Comparison of ENCODE assay signal across 24 mouse cellular contexts in the genomic region with DNA sequence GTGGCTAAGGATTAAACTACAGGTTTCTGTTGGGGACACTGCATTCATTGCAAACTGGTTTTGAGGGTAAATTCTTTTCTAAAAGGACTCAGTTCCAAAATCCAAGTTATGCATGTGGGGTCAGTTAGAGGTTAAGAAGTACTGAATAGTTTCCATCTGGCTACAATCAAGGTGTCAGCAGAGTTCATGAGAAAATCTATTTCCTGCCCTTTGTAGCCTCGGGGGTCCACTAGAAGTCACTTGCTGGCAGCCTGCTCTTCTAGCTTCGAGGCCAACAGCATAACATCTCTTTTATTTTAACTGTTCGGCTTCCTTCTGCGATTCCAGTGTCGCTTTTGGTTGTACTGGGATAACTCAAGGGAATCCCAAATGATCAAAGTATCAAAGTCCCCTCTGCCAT.
DNase-seq lines count a peak whose midpoint lies in the region; ATAC-seq and TF ChIP-seq lines count a peak whose summit lies in the region.
"Had no signal": no experiment of that assay in that cellular context is flagged by ENCODE, and none has a peak within 500 bp of the region (broad histone marks: within the 10 kb centered on the region; RNA-seq: fewer than 3 reads in every experiment).

No protein-coding gene starts in this region.

- H3K4me3 ChIP-seq in limb, embryonic 14.5 days (replicated peaks; ENCODE audit: low read length), result no peak overlapping the region
- H3K4me3 ChIP-seq: embryonic facial prominence, embryonic 12.5 days; erythroblast, embryonic 14.5 days; forebrain, embryonic 13.5 days; heart, embryonic 10.5 days; left cerebral cortex, adult 2 months; limb, embryonic 12.5 days; liver, embryonic 13.5 days; midbrain, embryonic 13.5 days had no signal

- peaks cover 4% of the 10 kb centered on the region; the same call in 1 of the 2 replicates for H3K9me3 ChIP-seq in limb, embryonic 14.5 days (ENCODE audit: control insufficient read depth, low read length)
- H3K9me3 ChIP-seq: forebrain, embryonic 13.5 days; G1E; limb, embryonic 12.5 days; liver, embryonic 13.5 days; midbrain, embryonic 13.5 days had no signal

- 26% methylated on average over 5 of the region's 5 CpGs for WGBS in limb, embryonic 14.5 days

- H3K27me3 ChIP-seq in limb, embryonic 14.5 days (ENCODE audit: control insufficient read depth, insufficient read depth, low read length), result no peaks in the 10 kb centered on the region
- H3K27me3 ChIP-seq: CH12.LX; embryonic facial prominence, embryonic 12.5 days; forebrain, embryonic 13.5 days; limb, embryonic 12.5 days; liver, embryonic 13.5 days; midbrain, embryonic 13.5 days; Patski had no signal

- no peak overlapping the region for H3K4me2 ChIP-seq in limb, embryonic 14.5 days (replicated peaks; ENCODE audit: low read depth, low read length, severe bottlenecking)
- H3K4me2 ChIP-seq: embryonic facial prominence, embryonic 12.5 days; forebrain, embryonic 13.5 days; limb, embryonic 12.5 days; liver, embryonic 13.5 days; midbrain, embryonic 13.5 days had no signal

- no peak overlapping the region for H3K9ac ChIP-seq in limb, embryonic 14.5 days (ENCODE audit: low read depth, low read length, severe bottlenecking)
- H3K9ac ChIP-seq: embryonic facial prominence, embryonic 12.5 days; forebrain, embryonic 13.5 days; limb, embryonic 12.5 days; liver, embryonic 13.5 days; midbrain, embryonic 13.5 days had no signal

- peak; percentile 14 for DNase-seq in kidney, adult 9 months
- no peak for DNase-seq in kidney, adult 18-20 months
- DNase-seq in embryo, embryonic 9.5 days (ENCODE audit: extremely low spot score), result peak; percentile 24
- peak; percentile 34 for DNase-seq in kidney, postnatal 14 days
- DNase-seq in limb, embryonic 14.5 days (ENCODE audit: low spot score), result peak; percentile 27
- no peak for DNase-seq in layer of hippocampus, adult 11-12 months (ENCODE audit: low spot score)
- no peak for DNase-seq in layer of hippocampus, adult 18-20 months (ENCODE audit: low spot score in 2 of 2)
- no peak for DNase-seq in left cerebral cortex, postnatal 14 days (ENCODE audit: low spot score in 2 of 2)
- DNase-seq: B cell, adult 2 months; cerebellum, adult 11 months; cerebellum, postnatal 10 days; liver, embryonic 13.5 days; lung, adult 2 months; lung, postnatal 14 days had no signal

- ATAC-seq in limb, embryonic 14.5 days (ENCODE audit: low FRiP score, low read depth), result no peak
- ATAC-seq: forebrain, embryonic 13.5 days; midbrain, embryonic 13.5 days; Patski had no signal

- H3K4me1 ChIP-seq in limb, embryonic 14.5 days (ENCODE audit: control insufficient read depth, insufficient read depth, low read length), result no peaks in the 10 kb centered on the region
- H3K4me1 ChIP-seq: embryonic facial prominence, embryonic 12.5 days; forebrain, embryonic 13.5 days; heart, embryonic 10.5 days; liver, embryonic 13.5 days; midbrain, embryonic 13.5 days had no signal

- intact Hi-C loops in left cerebral cortex, postnatal 14 days (cut with DNase I), result no loop called here

- H3K27ac ChIP-seq in limb, embryonic 14.5 days (replicated peaks; ENCODE audit: low read depth, low read length), result no peak overlapping the region
- H3K27ac ChIP-seq: embryonic facial prominence, embryonic 12.5 days; forebrain, embryonic 13.5 days; heart, embryonic 10.5 days; left cerebral cortex, adult 2 months; limb, embryonic 12.5 days; liver, embryonic 13.5 days; midbrain, embryonic 13.5 days had no signal

- TF ChIP-seq POLR2A in limb, embryonic 14.5 days (IDR thresholded peaks at IDR 0.05; ENCODE audit: borderline replicate concordance, extremely low read depth, insufficient read depth, insufficient read length), result no peak

- H3K36me3 ChIP-seq in limb, embryonic 14.5 days (ENCODE audit: control insufficient read depth, insufficient read depth, low read length), result no peaks in the 10 kb centered on the region
- H3K36me3 ChIP-seq: embryonic facial prominence, embryonic 12.5 days; G1E; heart, embryonic 10.5 days; limb, embryonic 12.5 days; liver, embryonic 13.5 days; midbrain, embryonic 13.5 days had no signal

Comparison
In these comparisons a context has a peak if more than half of its experiments do, and no peak if none do; other contexts are left out.
1. DNase-seq: peak in kidney, adult 9 months (single experiment), embryo, embryonic 9.5 days (single experiment), kidney, postnatal 14 days (single experiment) and limb, embryonic 14.5 days (single experiment); none in kidney, adult 18-20 months (single experiment), layer of hippocampus, adult 11-12 months (single experiment), layer of hippocampus, adult 18-20 months (0 of 2) and left cerebral cortex, postnatal 14 days (0 of 2).